Mouse (Mus musculus) lung, embryonic 14.5 days (tissue): Measurements from ENCODE around the gene Gm20721. TPM values are rescaled to one million over a fixed set of nuclear protein-coding genes. Genes with fewer than 3 reads are reported as not detected.

Experiments used
- ATAC-seq: fragments of 200-750 bp; cut with Nextera tagmentation; 2 replicates; pipeline ENCODE4 v1.8.0; 2017; ENCODE audit warnings: mild to moderate bottlenecking, moderate TSS enrichment, moderate library complexity; ENCODE audit not compliant: insufficient read depth
- DNase-seq: peaks from one replicate; pipeline ENCODE4 v3.0.0-alpha.2; 2015
- H3K27ac ChIP-seq: fragments of 300-500 bp; sonication (generic); 2 replicates; pipeline ENCODE4 v1.5.1; 2014; ENCODE audit warnings: low read depth, mild to moderate bottlenecking, moderate library complexity
- H3K27me3 ChIP-seq: fragments of 300-500 bp; sonication (generic); 2 replicates; pipeline ENCODE4 v1.6.1; 2014; ENCODE audit warnings: low read length, control low read depth; ENCODE audit not compliant: insufficient read depth
- H3K36me3 ChIP-seq: fragments of 300-500 bp; sonication (generic); 2 replicates; pipeline ENCODE4 v1.6.1; 2014; ENCODE audit warnings: control low read depth; ENCODE audit not compliant: insufficient read depth
- H3K4me1 ChIP-seq: fragments of 300-500 bp; sonication (generic); 2 replicates; pipeline ENCODE4 v1.6.1; 2014; ENCODE audit warnings: antibody characterized with exemption, control low read depth; ENCODE audit not compliant: insufficient read depth
- H3K4me2 ChIP-seq: fragments of 300-500 bp; sonication (generic); 2 replicates; pipeline ENCODE4 v1.6.1; 2014; ENCODE audit warnings: mild to moderate bottlenecking
- H3K4me3 ChIP-seq: fragments of 300-500 bp; sonication (generic); 2 replicates; pipeline ENCODE4 v1.5.1; 2014; ENCODE audit warnings: low read depth, low read length
- H3K9ac ChIP-seq: fragments of 300-500 bp; sonication (generic); 2 replicates; pipeline ENCODE4 v1.6.1; 2014
- H3K9me3 ChIP-seq: fragments of 300-500 bp; sonication (generic); 2 replicates; pipeline ENCODE4 v1.6.1; 2016; ENCODE audit warnings: low read depth, low read length, control low read depth
- CTCF ChIP-seq: IDR thresholded peaks from 2 replicates; pipeline ENCODE4 v1.5.1; 2016; ENCODE audit warnings: antibody characterized with exemption, low read depth
- WGBS: fragments of 180-500 bp; shearing (Covaris S2); extraction: QIAGEN DNeasy Blood & Tissue Kit; methylation state at CpG from one replicate; pipeline ENCODE4 v1.1.7; 2014; 5-methylcytosine and 5-hydroxymethylcytosine counted together
- polyA plus RNA-seq: library from polyadenylated mRNA; unstranded; fragments of >200 nt; fragmentation: Nextera tagmentation; extraction: Ambion mirVana; gene quantifications from 2 replicates; pipeline ENCODE4 v1.2.1, GENCODE M21; 2014

The Gm20721 gene
- polyA plus RNA-seq, 1 experiment from 2014 or later: 11.3 TPM

GRCm38 (mm10) chr2:174297851-174298250, 48.7 kb downstream of the Gm20721 start:
- ATAC-seq (no peak), DNase-seq (no peak)
- no peak overlapping the region for H3K9ac ChIP-seq
- H3K4me3 ChIP-seq: peak overlapping the region; percentile 37; the same call in 1 of the 2 replicates
- peak overlapping the region; percentile 61 for H3K4me2 ChIP-seq
- 56% methylated on average over 19 of the region's 19 CpGs for WGBS
- 0 out of 2 replicates have a peak, but pooled peaks cover 4% of the 10 kb centered on the region for H3K4me1 ChIP-seq
- H3K36me3 ChIP-seq: 0 out of 2 replicates have a peak, but pooled peaks cover 3% of the 10 kb centered on the region
- TF ChIP-seq CTCF: no peak
- H3K27me3 ChIP-seq: peaks cover 37% of the 10 kb centered on the region
- H3K9me3 ChIP-seq: peaks cover 63% of the 10 kb centered on the region
- H3K27ac ChIP-seq: no peak overlapping the region

GRCm38 (mm10) chr2:174297086-174297571, 49.4 kb downstream of the Gm20721 start:
- Histone ChIP-seq H3K9ac (no peak overlapping the region), H3K9me3 (peaks cover 63% of the 10 kb centered on the region), H3K4me1 (0 out of 2 replicates have a peak, but pooled peaks cover 4% of the 10 kb centered on the region), H3K4me2 (peak overlapping the region; percentile 69), H3K27me3 (peaks cover 37% of the 10 kb centered on the region), H3K36me3 (0 out of 2 replicates have a peak, but pooled peaks cover 3% of the 10 kb centered on the region), H3K27ac (no peak overlapping the region), H3K4me3 (peak overlapping the region; percentile 62)
- WGBS: 36% methylated on average over 29 of the region's 29 CpGs
- TF ChIP-seq CTCF: peak; percentile 44
- DNase-seq: peak; percentile 83
- ATAC-seq: no peak

- H3K9ac ChIP-seq: peak overlapping the region; percentile 37
- peak; percentile 60 for DNase-seq
- ATAC-seq: peak; percentile 12; the same call in 1 of the 2 replicates
These were observed 50.5 kb downstream of the Gm20721 start for GRCm38 (mm10) chr2:174295900-174296465.

GRCm38 (mm10) chr2:174295175-174295899, 51.2 kb downstream of the Gm20721 start:
- H3K9ac ChIP-seq: peak overlapping the region; percentile 86
- H3K4me2 ChIP-seq: peak overlapping the region; percentile 69
- H3K9me3 ChIP-seq: peaks cover 60% of the 10 kb centered on the region
- peaks cover 10% of the 10 kb centered on the region; the same call in 1 of the 2 replicates for H3K36me3 ChIP-seq
- 45% methylated on average over 36 of the region's 36 CpGs for whole genome bisulfite sequencing
- peak overlapping the region; percentile 62 for H3K4me3 ChIP-seq
- TF ChIP-seq CTCF: peak; percentile 48; the same call in 1 of the 2 replicates
- ATAC-seq: peak; percentile 94
- peak overlapping the region; percentile 85 for H3K27ac ChIP-seq
- DNase-seq: peak; percentile 97
- peaks cover 31% of the 10 kb centered on the region for H3K27me3 ChIP-seq
- H3K4me1 ChIP-seq: 0 out of 2 replicates have a peak, but pooled peaks cover 4% of the 10 kb centered on the region

More at GRCm38 (mm10) chr2:174295900-174296465, 50.5 kb downstream of the Gm20721 start:
- Histone ChIP-seq H3K27ac (peak overlapping the region; percentile 54), H3K4me1 (0 out of 2 replicates have a peak, but pooled peaks cover 4% of the 10 kb centered on the region), H3K36me3 (peaks cover 7% of the 10 kb centered on the region; the same call in 1 of the 2 replicates), H3K4me2 (peak overlapping the region; percentile 69), H3K9me3 (peaks cover 63% of the 10 kb centered on the region), H3K4me3 (peak overlapping the region; percentile 62), H3K27me3 (peaks cover 36% of the 10 kb centered on the region)
- WGBS: 44% methylated on average over 29 of the region's 29 CpGs
- peak; percentile 22; the same call in 1 of the 2 replicates for TF ChIP-seq CTCF

- Histone ChIP-seq H3K36me3 (peaks cover 12% of the 10 kb centered on the region; the same call in 1 of the 2 replicates), H3K4me2 (peak overlapping the region; percentile 69), H3K4me1 (0 out of 2 replicates have a peak, but pooled peaks cover 4% of the 10 kb centered on the region), H3K9ac (peak overlapping the region; percentile 86), H3K9me3 (peaks cover 52% of the 10 kb centered on the region), H3K4me3 (peak overlapping the region; percentile 62), H3K27ac (peak overlapping the region; percentile 85), H3K27me3 (peaks cover 24% of the 10 kb centered on the region)
- 49% methylated on average over 8 of the region's 8 CpGs for WGBS
- no peak for TF ChIP-seq CTCF
- DNase-seq (peak; percentile 64), ATAC-seq (no peak)
These were observed 52.1 kb downstream of the Gm20721 start for GRCm38 (mm10) chr2:174294457-174294856.

GRCm38 (mm10) chr2:174291662-174292030, 54.9 kb downstream of the Gm20721 start:
- H3K9me3 ChIP-seq: peaks cover 27% of the 10 kb centered on the region; the same call in 1 of the 2 replicates
- ATAC-seq: no peak
- peak overlapping the region; percentile 35 for H3K4me3 ChIP-seq

More at GRCm38 (mm10) chr2:174291662-174292030, 54.9 kb downstream of the Gm20721 start:
- Histone ChIP-seq H3K27me3 (peaks cover 18% of the 10 kb centered on the region), H3K4me1 (0 out of 2 replicates have a peak, but pooled peaks cover 4% of the 10 kb centered on the region), H3K9ac (peak overlapping the region; percentile 13; the same call in 1 of the 2 replicates), H3K4me2 (peak overlapping the region; percentile 72), H3K27ac (no peak overlapping the region), H3K36me3 (peaks cover 30% of the 10 kb centered on the region)
- 45% methylated on average over 2 of the region's 2 CpGs for WGBS
- no peak for TF ChIP-seq CTCF
- no peak for DNase-seq
